Mouse (Mus musculus) embryonic facial prominence, embryonic 14.5 days (tissue): Measurements from ENCODE around the gene B4galnt1. TPM values are rescaled to one million over a fixed set of nuclear protein-coding genes. Genes with fewer than 3 reads are reported as not detected.
A peak's percentile ranks its signal among the peaks of the same experiment; 100 is the strongest.
"Not testable (repeated sequence)": the region's sequence is repeated elsewhere in the genome, so short reads cannot be mapped to it uniquely, and the experiment has no call there.

Source experiments
- ATAC-seq: fragments of 200-750 bp; cut with Nextera tagmentation; 2 replicates; pipeline ENCODE4 v1.8.0; 2017; ENCODE audit warnings: low read depth, moderate number of reproducible peaks, moderate TSS enrichment
- DNase-seq: peaks from one replicate; pipeline ENCODE4 v3.0.0-alpha.2; 2015; ENCODE audit warnings: low spot score
- H3K27ac ChIP-seq: fragments of 300-500 bp; sonication (generic); replicated peaks from 2 replicates; pipeline ENCODE4 v1.5.1; 2014; ENCODE audit warnings: low read depth, mild to moderate bottlenecking, low read length, moderate library complexity
- H3K27me3 ChIP-seq: fragments of 300-500 bp; sonication (generic); replicated peaks from 2 replicates; pipeline ENCODE4 v1.6.1; 2014; ENCODE audit warnings: low read length; ENCODE audit not compliant: control insufficient read depth, insufficient read depth
- H3K36me3 ChIP-seq: fragments of 300-500 bp; sonication (generic); 2 replicates; pipeline ENCODE4 v1.6.1; 2014; ENCODE audit warnings: low read length, mixed read lengths; ENCODE audit not compliant: control insufficient read depth, insufficient read depth
- H3K4me1 ChIP-seq: fragments of 300-500 bp; sonication (generic); 2 replicates; pipeline ENCODE4 v1.6.1; 2014; ENCODE audit warnings: antibody characterized with exemption, low read length; ENCODE audit not compliant: control insufficient read depth, insufficient read depth
- H3K4me2 ChIP-seq: fragments of 300-500 bp; sonication (generic); 2 replicates; pipeline ENCODE4 v1.6.1; 2014; ENCODE audit warnings: low read depth, mild to moderate bottlenecking, low read length, moderate library complexity, mixed read lengths
- H3K4me3 ChIP-seq: fragments of 300-500 bp; sonication (generic); 2 replicates; pipeline ENCODE4 v1.5.1; 2014; ENCODE audit warnings: low read depth, mild to moderate bottlenecking, low read length
- H3K9ac ChIP-seq: fragments of 300-500 bp; sonication (generic); 2 replicates; pipeline ENCODE4 v1.6.1; 2014; ENCODE audit warnings: low read depth, mild to moderate bottlenecking, low read length, moderate library complexity, mixed read lengths
- H3K9me3 ChIP-seq: fragments of 300-500 bp; sonication (generic); 2 replicates; pipeline ENCODE4 v1.6.1; 2016; ENCODE audit warnings: low read length; ENCODE audit not compliant: control insufficient read depth
- WGBS: fragments of 180-500 bp; shearing (Covaris S2); extraction: QIAGEN DNeasy Blood & Tissue Kit; methylation state at CpG from one replicate; pipeline ENCODE4 v1.1.7; 2014; 5-methylcytosine and 5-hydroxymethylcytosine counted together
- polyA plus RNA-seq: library from polyadenylated mRNA; unstranded; fragments of >200 nt; fragmentation: Nextera tagmentation; extraction: Ambion mirVana; gene quantifications from 2 replicates; pipeline ENCODE4 v1.2.1, GENCODE M21; 2014

The B4galnt1 gene
- polyA plus RNA-seq, 1 experiment from 2014 or later, result 9.8 TPM

DNA sequence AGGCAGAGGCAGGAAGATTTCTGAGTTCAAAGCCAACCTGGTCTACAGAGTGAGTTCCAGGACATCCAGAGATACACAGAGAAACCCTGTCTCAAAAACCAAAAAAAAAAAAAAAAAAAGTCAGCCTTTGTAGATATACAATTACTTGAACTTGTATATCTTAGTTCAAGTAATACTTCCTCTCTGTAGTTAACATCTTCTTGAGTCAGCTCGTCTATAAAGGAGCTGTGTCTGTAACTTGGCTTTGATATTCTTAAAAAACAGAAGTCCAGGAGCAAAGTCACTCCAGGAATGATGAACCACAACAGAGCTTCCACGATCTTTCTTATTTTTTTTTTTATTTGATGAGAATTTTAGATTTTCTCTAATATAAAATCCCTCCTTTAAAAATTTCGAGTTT is 4.3 kb upstream of the B4galnt1 start:
- no peak overlapping the region for H3K4me3 ChIP-seq

DNA sequence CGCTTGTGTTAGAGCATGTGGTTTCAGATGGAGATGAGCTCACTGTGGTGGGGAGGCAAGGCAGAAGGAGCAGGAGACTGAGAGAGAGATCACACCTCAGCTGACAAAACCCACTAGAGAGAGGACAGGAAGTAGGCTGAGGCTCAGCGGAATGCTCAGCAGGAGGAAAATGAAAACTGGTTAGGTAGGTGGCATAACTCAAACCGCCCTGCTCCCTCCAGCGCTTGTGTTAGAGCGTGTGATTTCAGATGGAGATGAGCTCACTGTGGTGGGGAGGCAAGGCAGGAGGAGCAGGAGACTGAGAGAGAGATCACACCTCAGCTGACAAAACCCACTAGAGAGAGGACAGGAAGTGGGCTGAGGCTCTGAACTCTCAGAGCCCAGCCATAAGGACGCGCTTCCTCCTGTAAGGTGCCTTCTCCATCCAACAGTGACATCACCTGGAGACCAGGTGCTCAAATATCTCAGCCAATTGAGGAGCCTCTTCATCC is 2.2 kb upstream of the B4galnt1 start:
- ATAC-seq, result peak; percentile 30
- not testable (repeated sequence) for H3K4me3 ChIP-seq, H3K9me3 ChIP-seq, H3K4me2 ChIP-seq, H3K9ac ChIP-seq, H3K4me1 ChIP-seq, H3K27ac ChIP-seq, H3K36me3 ChIP-seq
- H3K27me3 ChIP-seq, result peaks cover 33% of the 10 kb centered on the region
- 47% methylated on average over 7 of the region's 7 CpGs for WGBS
- DNase-seq, result peak; percentile 31

More for the DNA sequence above, 4.3 kb upstream of the B4galnt1 start:
- Histone ChIP-seq H3K9ac (no peak overlapping the region), H3K9me3 (no peaks in the 10 kb centered on the region), H3K27ac (no peak overlapping the region), H3K4me2 (no peak overlapping the region), H3K27me3 (peaks cover 12% of the 10 kb centered on the region), H3K4me1 (peaks cover 4% of the 10 kb centered on the region; the same call in 1 of the 2 replicates), H3K36me3 (no peaks in the 10 kb centered on the region)
- ATAC-seq (no peak), DNase-seq (no peak)
- 59% methylated on average over 3 of the region's 3 CpGs for WGBS

DNA sequence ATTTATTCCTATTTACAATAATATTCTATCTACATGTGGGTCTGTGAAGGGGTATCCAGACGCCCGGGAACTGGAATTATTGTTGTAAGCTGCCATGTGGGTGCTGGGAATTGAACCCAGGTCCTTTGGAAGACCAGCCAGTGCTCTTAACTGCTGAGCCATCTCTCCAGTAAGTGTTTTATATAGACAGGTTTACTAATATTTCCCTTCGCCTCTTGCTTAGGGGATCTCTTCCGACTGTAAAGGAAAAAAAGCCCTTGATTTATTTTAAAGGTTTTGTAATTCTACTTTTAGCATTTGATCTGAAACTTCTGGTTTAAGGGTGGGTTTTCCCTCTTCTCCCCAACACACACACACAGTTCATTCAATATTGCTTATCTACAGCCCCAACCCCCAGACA is 835 bp upstream of the B4galnt1 start:
- ATAC-seq (no peak), DNase-seq (no peak)
- no peaks in the 10 kb centered on the region for H3K9me3 ChIP-seq
- H3K4me1 ChIP-seq, result peaks cover 4% of the 10 kb centered on the region; the same call in 1 of the 2 replicates
- no peak overlapping the region for H3K9ac ChIP-seq
- H3K4me3 ChIP-seq, result no peak overlapping the region
- WGBS, result 91% methylated on average over 4 of the region's 4 CpGs
- H3K4me2 ChIP-seq, result no peak overlapping the region
- H3K36me3 ChIP-seq, result no peaks in the 10 kb centered on the region
- H3K27ac ChIP-seq, result no peak overlapping the region
- peaks cover 43% of the 10 kb centered on the region for H3K27me3 ChIP-seq

DNA sequence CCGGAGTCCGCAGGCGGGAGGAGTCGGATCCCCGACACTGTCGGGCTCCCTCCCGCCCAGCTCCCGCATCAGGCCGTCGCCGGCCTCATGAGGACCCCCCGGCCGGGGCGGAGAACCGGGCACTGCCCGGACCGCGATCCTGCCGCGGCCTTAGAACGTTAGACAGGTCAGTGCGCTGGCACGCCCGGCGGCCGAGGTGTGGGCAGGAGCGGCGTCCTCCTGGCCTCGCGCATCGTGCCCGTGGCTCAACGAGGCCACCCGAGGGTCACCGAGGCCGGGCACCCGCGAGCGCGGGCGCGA is 279 bp downstream of the B4galnt1 start:
- H3K4me3 ChIP-seq, result peak overlapping the region; percentile 66
- peaks cover 54% of the 10 kb centered on the region for H3K27me3 ChIP-seq
- 3% methylated on average over 7 of the region's 42 CpGs for WGBS
- peak overlapping the region; percentile 100 for H3K4me2 ChIP-seq
- ATAC-seq, result peak; percentile 22
- H3K4me1 ChIP-seq, result peaks cover 11% of the 10 kb centered on the region
- no peak for DNase-seq
- no peaks in the 10 kb centered on the region for H3K9me3 ChIP-seq
- peak overlapping the region; percentile 79 for H3K9ac ChIP-seq
- no peaks in the 10 kb centered on the region for H3K36me3 ChIP-seq
- no peak overlapping the region for H3K27ac ChIP-seq

DNA sequence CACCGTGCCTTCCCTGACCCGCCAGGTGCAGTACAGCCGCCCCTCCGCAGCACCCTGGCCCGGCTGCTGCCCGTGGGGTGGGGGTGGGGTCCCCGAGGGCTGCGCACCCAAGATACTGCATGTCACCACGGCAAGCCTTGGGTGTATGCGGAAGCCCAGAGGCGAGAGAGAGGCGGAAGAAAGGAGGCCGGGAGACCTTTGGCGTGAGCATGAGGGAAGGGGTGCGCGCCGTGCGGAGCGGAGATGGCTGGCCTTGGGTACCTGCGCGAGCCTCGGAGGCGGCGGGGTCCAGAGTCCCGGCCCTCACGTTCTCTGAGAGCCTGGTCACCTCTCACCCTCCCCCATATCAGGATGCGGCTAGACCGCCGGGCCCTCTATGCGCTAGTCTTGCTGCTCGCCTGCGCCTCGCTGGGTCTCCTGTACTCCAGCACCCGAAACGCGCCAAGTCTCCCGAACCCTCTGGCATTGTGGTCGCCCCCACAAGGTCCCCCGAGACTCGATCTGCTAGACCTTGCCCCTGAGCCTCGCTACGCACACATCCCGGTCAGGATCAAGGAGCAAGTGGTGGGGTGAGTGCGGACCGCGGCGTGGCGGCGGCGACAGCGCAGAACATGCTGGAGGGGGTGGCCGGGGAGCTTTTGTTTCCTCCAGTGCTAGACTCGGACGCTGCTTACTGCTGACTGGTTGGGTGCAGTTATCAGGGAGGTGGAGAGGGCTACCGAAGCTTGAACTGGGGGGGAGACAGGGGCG is 804 bp downstream of the B4galnt1 start:
- no peak overlapping the region for H3K27ac ChIP-seq
- H3K4me3 ChIP-seq, result peak overlapping the region; percentile 66
- under 1% methylated on average over 29 of the region's 56 CpGs for WGBS
- H3K9me3 ChIP-seq, result no peaks in the 10 kb centered on the region
- peaks cover 13% of the 10 kb centered on the region for H3K4me1 ChIP-seq
- ATAC-seq (peak; percentile 28), DNase-seq (peak; percentile 27)
- H3K27me3 ChIP-seq, result peaks cover 60% of the 10 kb centered on the region
- H3K9ac ChIP-seq, result peak overlapping the region; percentile 79
- no peaks in the 10 kb centered on the region for H3K36me3 ChIP-seq
- peak overlapping the region; percentile 100 for H3K4me2 ChIP-seq

DNA sequence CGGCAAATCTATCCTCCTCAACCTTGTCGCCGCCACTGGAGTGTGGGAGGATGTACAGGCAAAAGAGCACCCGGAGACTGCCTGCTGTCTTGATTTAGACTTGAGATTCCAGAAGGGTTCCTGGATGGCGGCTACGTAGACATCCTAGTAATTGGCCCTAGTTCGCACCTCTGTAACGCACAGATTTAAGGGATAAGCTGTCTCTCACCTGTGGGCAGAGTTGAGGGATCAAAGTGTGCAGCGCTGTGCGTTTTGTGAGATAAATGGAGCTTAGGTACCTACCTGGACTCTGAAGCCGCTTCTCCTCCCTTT is 1.3 kb downstream of the B4galnt1 start:
- Histone ChIP-seq H3K4me2 (peak overlapping the region; percentile 100), H3K27ac (no peak overlapping the region), H3K27me3 (peaks cover 64% of the 10 kb centered on the region), H3K9ac (peak overlapping the region; percentile 79), H3K4me1 (peaks cover 13% of the 10 kb centered on the region), H3K36me3 (no peaks in the 10 kb centered on the region), H3K9me3 (no peaks in the 10 kb centered on the region), H3K4me3 (peak overlapping the region; percentile 66)
- no peak for ATAC-seq
- WGBS, result 4% methylated on average over 11 of the region's 11 CpGs
- no peak for DNase-seq

DNA sequence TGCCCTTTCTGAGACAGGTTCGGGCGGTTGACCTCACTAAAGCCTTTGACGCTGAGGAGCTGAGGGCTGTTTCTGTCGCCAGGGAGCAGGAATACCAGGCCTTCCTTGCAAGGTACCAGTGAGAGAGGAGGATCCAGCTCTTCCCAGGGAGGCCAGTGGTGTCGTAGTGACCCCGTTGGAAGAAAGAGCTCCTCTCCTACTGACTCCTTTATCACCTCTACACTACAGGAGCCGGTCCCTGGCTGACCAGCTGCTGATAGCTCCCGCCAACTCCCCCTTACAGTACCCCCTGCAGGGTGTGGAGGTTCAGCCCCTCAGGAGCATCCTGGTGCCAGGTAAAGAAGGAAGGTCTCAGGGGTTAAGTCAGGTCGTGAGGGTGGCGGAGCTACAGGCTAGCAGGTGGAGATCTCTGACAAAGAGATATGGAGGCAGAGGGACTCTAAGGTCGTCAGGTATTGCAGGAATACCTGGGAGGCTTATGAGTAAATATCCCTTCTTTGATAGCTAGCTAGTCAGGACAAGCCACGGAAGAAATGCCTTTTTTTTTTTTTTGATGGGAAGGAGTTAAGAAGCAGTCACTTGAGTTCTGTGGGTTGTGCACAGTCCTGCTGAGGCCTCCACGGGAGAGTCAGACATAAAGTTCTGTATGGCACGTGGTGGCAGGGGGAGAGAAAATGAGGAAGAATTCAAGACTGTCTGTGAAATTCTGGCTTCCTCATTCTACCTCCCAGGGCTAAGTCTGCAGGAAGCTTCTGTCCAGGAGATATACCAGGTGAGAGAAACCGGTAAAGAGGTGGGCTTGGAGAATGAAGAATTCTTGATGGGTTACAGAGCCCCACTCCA is 2.0 kb downstream of the B4galnt1 start:
- H3K27ac ChIP-seq, result no peak overlapping the region
- 23% methylated on average over 15 of the region's 15 CpGs for WGBS
- peak overlapping the region; percentile 79; the same call in 1 of the 2 replicates for H3K9ac ChIP-seq
- peaks cover 13% of the 10 kb centered on the region for H3K4me1 ChIP-seq
- no peaks in the 10 kb centered on the region for H3K9me3 ChIP-seq
- peaks cover 66% of the 10 kb centered on the region for H3K27me3 ChIP-seq
- H3K4me2 ChIP-seq, result peak overlapping the region; percentile 100
- no peaks in the 10 kb centered on the region for H3K36me3 ChIP-seq
- DNase-seq (no peak), ATAC-seq (no peak)
- H3K4me3 ChIP-seq, result peak overlapping the region; percentile 66

DNA sequence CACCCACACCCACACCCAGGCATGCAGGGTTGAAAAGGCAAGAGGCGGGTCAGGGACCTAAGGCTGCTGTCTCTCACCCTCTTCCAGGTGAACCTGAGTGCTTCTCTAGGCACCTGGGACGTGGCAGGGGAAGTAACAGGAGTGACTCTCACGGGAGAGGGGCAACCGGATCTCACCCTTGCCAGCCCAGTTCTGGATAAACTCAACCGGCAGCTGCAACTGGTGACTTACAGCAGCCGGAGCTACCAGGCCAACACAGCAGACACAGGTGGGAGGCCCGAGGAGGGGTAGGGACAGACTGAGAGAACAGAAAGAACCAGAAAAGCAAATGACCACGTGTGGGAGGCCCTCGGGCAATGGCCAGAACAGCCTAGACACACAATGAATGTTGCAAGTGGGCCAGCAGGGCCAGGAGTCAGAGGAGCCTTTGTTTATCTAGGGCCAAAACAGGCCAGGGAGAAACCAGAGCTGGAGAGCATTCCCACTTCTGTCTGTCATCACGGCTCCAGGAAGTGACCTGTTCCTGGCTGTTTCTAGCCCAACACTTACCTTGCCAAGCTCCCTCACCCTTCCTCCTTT is 2.7 kb downstream of the B4galnt1 start:
- Histone ChIP-seq H3K36me3 (no peaks in the 10 kb centered on the region), H3K4me2 (no peak overlapping the region), H3K27me3 (peaks cover 66% of the 10 kb centered on the region), H3K4me3 (no peak overlapping the region), H3K4me1 (peaks cover 13% of the 10 kb centered on the region), H3K9me3 (no peaks in the 10 kb centered on the region), H3K9ac (no peak overlapping the region), H3K27ac (no peak overlapping the region)
- 32% methylated on average over 10 of the region's 10 CpGs for WGBS
- ATAC-seq, result no peak
- DNase-seq, result no peak
